9 mouse cellular contexts compared by ENCODE assay signal in genomic region chr4:105390378-105390777, GRCm38 (mm10).
A peak's percentile ranks its signal among the peaks of the same experiment; 100 is the strongest.
DNase-seq lines count a peak whose midpoint lies in the region; TF ChIP-seq lines count a peak whose summit lies in the region.
"Had no signal": no experiment of that assay in that cellular context is flagged by ENCODE, and none has a peak within 500 bp of the region (broad histone marks: within the 10 kb centered on the region; RNA-seq: fewer than 3 reads in every experiment).

No protein-coding gene starts in this region.

- peak; percentile 57 for DNase-seq in gastrocnemius, adult 2 months
- DNase-seq in gastrocnemius, adult 18-20 months (ENCODE audit: low spot score), result no peak
- DNase-seq in ES-CJ7 (ENCODE audit: low read depth, low spot score), result peak; percentile 78
- DNase-seq in fibroblast of lung, adult 2 months (ENCODE audit: low read depth), result peak; percentile 40
- DNase-seq in kidney, postnatal 36 days, result peak; percentile 42 to 54
- DNase-seq in spleen, postnatal 36 days (ENCODE audit: low spot score in 2 of 2), result no peak
- DNase-seq in thymus, postnatal 36 days, result no peak
- no peak for DNase-seq in right cerebral cortex, postnatal 14 days
- DNase-seq: cerebellum, adult 8-10 months had no signal

- intact Hi-C loops in gastrocnemius, adult 2 months (cut with DNase I), result loop anchor here (10.0 kb wide), 1 partner anchor 236 kb away; the partner anchor contains the start of gene Plpp3

- no peak overlapping the region for H3K4me3 ChIP-seq in gastrocnemius, adult 2 months

- no peak for TF ChIP-seq CTCF in gastrocnemius, adult 2 months (IDR thresholded peaks at IDR 0.05)

- no peak overlapping the region for H3K27ac ChIP-seq in gastrocnemius, adult 2 months

Comparison
In these comparisons a context has a peak if more than half of its experiments do, and no peak if none do; other contexts are left out.
1. DNase-seq: peak in gastrocnemius, adult 2 months (single experiment), ES-CJ7 (single experiment), fibroblast of lung, adult 2 months (single experiment) and kidney, postnatal 36 days (2 of 2); none in gastrocnemius, adult 18-20 months (single experiment), spleen, postnatal 36 days (0 of 2), thymus, postnatal 36 days (0 of 2) and right cerebral cortex, postnatal 14 days (single experiment).